Mouse (Mus musculus): Measurements from ENCODE around the gene Ltbp1. TPM values are rescaled to one million over a fixed set of nuclear protein-coding genes. Genes with fewer than 3 reads are reported as not detected.

The Ltbp1 gene
- polyA plus RNA-seq, 1 experiment from 2014 or later, result 8.5 TPM

GRCm38 (mm10) chr17:75177920-75178867 is 172.8 kb downstream of the Ltbp1 start:
- H3K27me3 ChIP-seq (replicated peaks; ENCODE audit: control insufficient read depth, insufficient read depth, low read length), result no peaks in the 10 kb centered on the region
- H3K4me3 ChIP-seq (ENCODE audit: low read depth, low read length), result no peak overlapping the region
- ATAC-seq, result no peak
- H3K36me3 ChIP-seq (ENCODE audit: control insufficient read depth, insufficient read depth), result no peaks in the 10 kb centered on the region
- peak; percentile 28; the same call in 1 of the 2 replicates for TF ChIP-seq CTCF (IDR thresholded peaks at IDR 0.05; ENCODE audit: low read depth)
- no peak overlapping the region for H3K9ac ChIP-seq (ENCODE audit: low read depth, low read length)
- WGBS, result 53% methylated on average over 24 of the region's 24 CpGs
- H3K4me1 ChIP-seq (replicated peaks; ENCODE audit: control insufficient read depth, insufficient read depth, low read length), result no peaks in the 10 kb centered on the region
- H3K27ac ChIP-seq (ENCODE audit: low read depth, low read length), result no peak overlapping the region
- peak overlapping the region; percentile 45 for H3K4me2 ChIP-seq (replicated peaks; ENCODE audit: low read depth)
- no peaks in the 10 kb centered on the region for H3K9me3 ChIP-seq (ENCODE audit: control insufficient read depth)

DNA sequence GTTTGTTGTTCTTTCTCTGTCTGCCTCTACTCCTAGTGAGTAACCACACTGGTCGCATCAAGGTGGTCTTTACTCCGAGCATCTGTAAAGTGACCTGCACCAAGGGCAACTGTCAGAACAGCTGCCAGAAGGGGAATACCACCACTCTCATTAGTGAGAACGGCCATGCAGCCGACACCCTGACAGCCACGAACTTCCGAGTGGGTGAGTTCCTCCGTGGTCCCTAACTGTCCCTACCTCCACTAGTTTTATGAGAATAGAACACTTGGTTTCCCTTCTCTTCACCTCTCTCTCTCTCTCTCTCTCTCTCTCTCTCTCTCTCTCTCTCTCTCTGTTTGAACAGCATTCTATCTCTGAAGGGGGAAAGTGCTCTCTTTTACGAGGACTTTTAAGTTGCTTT is 173.6 kb downstream of the Ltbp1 start:
- Histone ChIP-seq H3K9ac (ENCODE audit: low read depth, low read length) (no peak overlapping the region), H3K36me3 (ENCODE audit: control insufficient read depth, insufficient read depth) (no peaks in the 10 kb centered on the region), H3K4me1 (replicated peaks; ENCODE audit: control insufficient read depth, insufficient read depth, low read length) (no peaks in the 10 kb centered on the region), H3K9me3 (ENCODE audit: control insufficient read depth) (no peaks in the 10 kb centered on the region), H3K4me2 (replicated peaks; ENCODE audit: low read depth) (peak overlapping the region; percentile 30; the same call in 1 of the 2 replicates), H3K27me3 (replicated peaks; ENCODE audit: control insufficient read depth, insufficient read depth, low read length) (no peaks in the 10 kb centered on the region), H3K27ac (ENCODE audit: low read depth, low read length) (no peak overlapping the region), H3K4me3 (ENCODE audit: low read depth, low read length) (no peak overlapping the region)
- TF ChIP-seq CTCF (IDR thresholded peaks at IDR 0.05; ENCODE audit: low read depth), result no peak
- 62% methylated on average over 8 of the region's 8 CpGs for WGBS
- no peak for ATAC-seq

- H3K4me2 ChIP-seq (replicated peaks; ENCODE audit: low read depth), result no peak overlapping the region
- H3K4me3 ChIP-seq (ENCODE audit: low read depth, low read length), result no peak overlapping the region
- ATAC-seq, result no peak
Observed at GRCm38 (mm10) chr17:75180301-75180700, 174.9 kb downstream of the Ltbp1 start.

DNA sequence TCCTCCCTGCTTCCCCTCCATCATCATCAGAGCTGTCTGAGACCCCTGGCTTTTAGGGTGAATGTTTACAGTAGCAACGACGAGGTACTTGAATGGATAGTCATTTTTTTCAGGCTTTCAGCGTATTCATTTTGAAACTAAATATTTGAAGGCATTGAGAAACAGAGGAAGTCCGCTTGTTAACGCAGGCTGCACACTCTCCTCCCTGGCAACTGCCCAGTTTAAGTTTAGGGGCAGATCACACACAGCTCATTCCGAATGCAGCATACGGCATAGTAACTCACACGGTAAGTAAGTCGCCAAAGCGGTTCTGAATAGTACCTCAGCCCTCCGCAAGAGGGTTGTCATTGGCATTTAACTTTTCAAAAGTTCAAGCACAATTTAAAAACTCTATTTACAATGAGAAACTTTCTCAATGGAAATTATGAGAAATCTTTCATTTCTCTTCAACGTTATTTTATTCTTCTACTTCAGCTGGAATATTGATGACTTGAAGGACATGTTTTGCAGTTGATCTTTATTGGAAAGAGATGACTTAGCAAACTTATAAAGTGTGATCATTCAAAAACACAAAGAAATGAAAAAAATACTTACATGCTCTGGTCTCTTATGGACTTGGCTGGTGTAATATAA is 175.7 kb downstream of the Ltbp1 start:
- Histone ChIP-seq H3K9ac (ENCODE audit: low read depth, low read length) (no peak overlapping the region), H3K4me2 (replicated peaks; ENCODE audit: low read depth) (peak overlapping the region; percentile 17; the same call in 1 of the 2 replicates), H3K4me3 (ENCODE audit: low read depth, low read length) (no peak overlapping the region), H3K36me3 (ENCODE audit: control insufficient read depth, insufficient read depth) (no peaks in the 10 kb centered on the region), H3K9me3 (ENCODE audit: control insufficient read depth) (no peaks in the 10 kb centered on the region), H3K27ac (ENCODE audit: low read depth, low read length) (no peak overlapping the region), H3K4me1 (replicated peaks; ENCODE audit: control insufficient read depth, insufficient read depth, low read length) (no peaks in the 10 kb centered on the region), H3K27me3 (replicated peaks; ENCODE audit: control insufficient read depth, insufficient read depth, low read length) (no peaks in the 10 kb centered on the region)
- WGBS, result 62% methylated on average over 12 of the region's 12 CpGs
- ATAC-seq, result no peak
- 0 out of 2 replicates have a peak, but pooled peaks have one; percentile 5 for TF ChIP-seq CTCF (IDR thresholded peaks at IDR 0.05; ENCODE audit: low read depth)

More at GRCm38 (mm10) chr17:75180301-75180700, 174.9 kb downstream of the Ltbp1 start:
- Histone ChIP-seq H3K36me3 (ENCODE audit: control insufficient read depth, insufficient read depth) (no peaks in the 10 kb centered on the region), H3K9me3 (ENCODE audit: control insufficient read depth) (no peaks in the 10 kb centered on the region), H3K27ac (ENCODE audit: low read depth, low read length) (no peak overlapping the region), H3K4me1 (replicated peaks; ENCODE audit: control insufficient read depth, insufficient read depth, low read length) (no peaks in the 10 kb centered on the region), H3K9ac (ENCODE audit: low read depth, low read length) (no peak overlapping the region), H3K27me3 (replicated peaks; ENCODE audit: control insufficient read depth, insufficient read depth, low read length) (no peaks in the 10 kb centered on the region)
- TF ChIP-seq CTCF (IDR thresholded peaks at IDR 0.05; ENCODE audit: low read depth), result no peak
- 85% methylated on average over 4 of the region's 4 CpGs for WGBS

- no peak for ATAC-seq
- no peaks in the 10 kb centered on the region for H3K36me3 ChIP-seq (ENCODE audit: control insufficient read depth, insufficient read depth)
- no peaks in the 10 kb centered on the region for H3K9me3 ChIP-seq (ENCODE audit: control insufficient read depth)
- H3K4me3 ChIP-seq (ENCODE audit: low read depth, low read length), result no peak overlapping the region
- no peak overlapping the region for H3K27ac ChIP-seq (ENCODE audit: low read depth, low read length)
- no peaks in the 10 kb centered on the region for H3K4me1 ChIP-seq (replicated peaks; ENCODE audit: control insufficient read depth, insufficient read depth, low read length)
- no peak for TF ChIP-seq CTCF (IDR thresholded peaks at IDR 0.05; ENCODE audit: low read depth)
- H3K9ac ChIP-seq (ENCODE audit: low read depth, low read length), result no peak overlapping the region
- 71% methylated on average over 14 of the region's 14 CpGs for WGBS
- no peaks in the 10 kb centered on the region for H3K27me3 ChIP-seq (replicated peaks; ENCODE audit: control insufficient read depth, insufficient read depth, low read length)
- H3K4me2 ChIP-seq (replicated peaks; ENCODE audit: low read depth), result no peak overlapping the region
Observed at GRCm38 (mm10) chr17:75182319-75183001, 177.1 kb downstream of the Ltbp1 start.
